Mouse (Mus musculus) heart, adult 2 months (tissue): Measurements from ENCODE around the gene Chrna1.

Experiments used
- CTCF ChIP-seq: fragments of 200-600 bp; IDR thresholded peaks from 2 replicates; pipeline ENCODE4 v1.8.1; 2022; ENCODE audit warnings: antibody characterized with exemption, mild to moderate bottlenecking, moderate library complexity
- POLR2A ChIP-seq: fragments of 200-500 bp; IDR thresholded peaks from 2 replicates; pipeline ENCODE4 v1.6.1; 2011; ENCODE audit warnings: mild to moderate bottlenecking, low read depth, low read length, control low read depth; ENCODE audit not compliant: insufficient read depth

DNA sequence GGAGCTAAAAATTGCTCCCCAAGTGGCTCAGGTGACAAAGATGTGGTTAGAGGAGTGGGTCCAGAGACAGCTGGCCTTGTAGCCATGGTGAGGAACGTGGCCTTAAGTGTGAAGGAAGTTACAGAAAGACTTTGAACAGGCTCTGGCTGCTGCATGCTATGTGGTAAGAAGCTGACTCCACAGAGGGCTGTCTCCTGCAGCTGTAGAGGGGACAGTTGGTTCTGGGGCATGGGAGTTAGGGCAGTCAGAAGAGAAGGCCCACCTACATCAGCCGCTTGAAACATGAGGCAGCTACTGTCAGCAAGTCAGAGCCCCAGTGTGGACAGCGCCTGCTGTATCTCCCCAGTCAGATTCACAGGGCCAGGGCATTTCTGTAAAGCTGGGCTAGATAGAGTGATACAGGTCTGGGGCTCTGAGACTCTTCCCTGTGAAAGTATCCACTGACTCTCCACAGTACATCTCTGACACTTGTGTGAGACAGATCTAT, 29.6 kb upstream of the Chrna1 start:
- TF ChIP-seq POLR2A (no peak), CTCF (no peak)
